Mouse (Mus musculus) C2C12 (cell line): ENCODE measurements around the gene Lzts2.

Source experiments
- CEBPB ChIP-seq: IDR thresholded peaks from one replicate; pipeline ENCODE4 v1.6.1; 2011; ENCODE audit warnings: low read depth, mild to moderate bottlenecking, control low read depth, moderate library complexity
- CTCF ChIP-seq: IDR thresholded peaks from one replicate; pipeline ENCODE4 v1.5.1; 2011; ENCODE audit not compliant: control insufficient read depth, insufficient read depth, insufficient read length
- MYOG ChIP-seq: IDR thresholded peaks from one replicate; pipeline ENCODE4 v1.6.1; 2011; ENCODE audit not compliant: control insufficient read depth, insufficient read length; ENCODE audit errors: extremely low read depth
- USF1 ChIP-seq: IDR thresholded peaks from one replicate; pipeline ENCODE4 v1.6.1; 2011; ENCODE audit warnings: low read depth, mild to moderate bottlenecking, control low read depth, moderate library complexity

- no peak for TF ChIP-seq CTCF
- TF ChIP-seq CEBPB, result no peak
- TF ChIP-seq USF1, result no peak
- TF ChIP-seq MYOG, result no peak
These were observed 53.7 kb downstream of the Lzts2 start for GRCm38 (mm10) chr19:45067758-45068510.
